Mouse (Mus musculus) kidney, adult 11 months (tissue): ENCODE measurements at regions not wholly inside any gene's neighbourhood (a gene's known extent, or its start where the extent isn't known, plus 50 kb on each side); places are given as distances from the start of the nearest gene placed in this dataset.

Experiments used
- DNase-seq: peaks from one replicate; pipeline ENCODE4 v3.0.0; 2022

DNA sequence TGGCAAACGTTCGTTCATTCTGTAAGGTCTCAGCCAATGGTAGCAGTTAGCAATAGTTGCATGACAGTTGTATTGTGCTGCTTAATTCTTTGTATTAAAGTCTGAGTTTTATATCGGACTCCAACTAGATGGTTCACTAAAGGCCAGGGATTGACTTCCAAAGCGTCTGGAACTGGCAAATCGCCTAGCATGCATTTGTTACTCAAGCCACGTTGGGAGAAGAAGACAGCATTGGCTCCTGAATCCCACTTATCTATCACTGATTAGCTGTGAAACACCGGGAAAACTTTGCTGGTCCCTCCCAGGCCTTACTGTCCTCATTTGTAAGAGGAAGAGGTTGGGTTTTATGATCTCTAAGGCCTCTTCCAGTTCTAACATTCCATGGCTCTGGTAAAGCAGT lies 124.8 kb upstream of the Igf1 start:
- DNase-seq, result no peak

DNA sequence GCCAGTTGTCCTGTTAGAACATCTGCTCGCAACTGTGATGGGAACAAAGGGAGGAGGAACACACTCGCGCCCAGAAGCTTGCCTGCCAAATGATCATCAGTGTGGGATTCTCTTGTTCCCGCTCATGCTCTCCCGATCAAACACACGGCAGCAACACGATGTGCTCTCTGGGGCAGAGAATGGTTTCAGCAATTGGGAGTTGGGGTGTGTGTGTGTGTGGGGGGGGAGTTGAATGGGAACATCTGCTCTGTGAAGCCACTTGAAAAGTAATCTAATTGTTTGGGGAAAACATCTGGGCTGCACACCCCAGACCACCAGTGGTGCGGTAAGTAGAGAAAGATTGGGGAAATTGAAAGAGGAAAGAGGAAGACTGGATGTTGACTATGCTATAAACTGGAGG lies 117.7 kb upstream of the Igf1 start:
- no peak for DNase-seq

DNA sequence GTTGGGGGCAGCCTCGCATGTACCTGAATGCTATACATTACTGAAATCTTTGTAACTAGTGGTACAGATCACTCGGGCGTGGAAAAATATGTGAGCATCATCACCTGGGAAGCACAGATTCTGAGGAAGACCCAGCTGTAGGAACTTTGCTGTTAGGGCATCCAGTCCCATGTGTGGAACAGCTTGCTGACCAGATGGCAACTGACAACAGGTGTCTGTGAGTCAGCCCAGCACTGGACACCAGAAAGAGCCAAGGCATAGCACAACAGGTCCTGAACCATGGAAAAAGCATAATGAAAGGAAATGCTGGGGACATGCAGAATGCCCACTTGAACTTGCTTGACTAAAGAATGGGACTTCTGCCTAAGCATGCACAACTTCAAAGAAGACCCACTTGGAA lies 115.3 kb upstream of the Igf1 start:
- DNase-seq, result no peak

DNA sequence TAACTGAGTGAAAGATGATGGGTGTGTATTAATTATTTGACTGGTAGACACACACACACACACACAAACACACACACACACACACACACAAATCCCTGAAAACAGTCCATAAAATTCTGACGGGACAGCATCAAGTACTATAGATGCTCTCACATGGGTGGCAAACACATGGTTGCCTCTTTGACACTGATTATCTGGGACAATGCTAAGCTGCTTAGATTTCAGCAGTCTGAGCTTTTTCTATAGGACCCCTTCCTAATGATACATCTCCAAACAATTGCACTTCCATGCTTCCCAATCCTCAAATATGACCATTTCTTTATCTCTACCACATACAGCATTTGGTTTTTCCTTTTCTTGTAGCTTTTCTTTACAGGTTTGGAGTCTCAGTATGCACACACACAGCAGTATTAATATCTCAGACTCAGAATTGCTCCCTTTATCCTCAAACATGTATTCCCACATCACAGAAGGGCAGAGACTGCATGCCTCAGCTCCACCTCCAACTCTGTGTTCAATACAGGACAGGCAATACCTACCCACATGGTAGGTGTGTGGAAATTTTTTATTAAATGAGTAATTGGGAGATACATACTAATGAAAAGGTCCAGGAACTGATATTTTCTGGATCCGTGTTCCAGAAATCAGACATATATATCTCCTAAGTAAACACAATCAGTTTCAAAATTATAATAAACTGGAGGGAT lies 110.1 kb upstream of the Igf1 start:
- no peak for DNase-seq

DNA sequence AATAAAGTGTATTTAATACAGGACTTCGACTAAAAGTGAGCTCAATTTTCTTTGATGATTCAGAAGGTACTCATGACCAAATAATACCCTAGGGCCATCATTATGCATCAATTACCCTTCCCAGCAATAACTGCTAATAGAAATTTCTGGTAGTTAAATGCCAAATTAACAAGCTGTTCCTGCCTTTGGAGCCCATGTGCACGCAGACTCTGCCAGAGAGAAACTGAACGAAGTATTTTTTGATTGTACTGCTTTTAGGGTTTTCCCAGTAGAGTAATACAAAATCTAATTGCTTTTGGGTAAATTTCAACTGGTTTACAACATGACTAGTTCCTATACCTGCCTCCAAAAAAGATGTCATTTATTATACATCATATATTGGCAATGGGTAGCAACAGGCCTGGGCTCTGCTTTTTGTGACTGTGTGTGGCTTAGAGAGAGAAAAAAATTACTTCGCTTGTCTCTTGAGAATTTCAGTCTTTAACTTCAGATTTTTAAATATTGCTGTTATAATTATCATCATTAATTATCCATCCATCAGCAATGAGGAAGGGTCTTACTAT lies 109.4 kb upstream of the Igf1 start:
- DNase-seq, result no peak

DNA sequence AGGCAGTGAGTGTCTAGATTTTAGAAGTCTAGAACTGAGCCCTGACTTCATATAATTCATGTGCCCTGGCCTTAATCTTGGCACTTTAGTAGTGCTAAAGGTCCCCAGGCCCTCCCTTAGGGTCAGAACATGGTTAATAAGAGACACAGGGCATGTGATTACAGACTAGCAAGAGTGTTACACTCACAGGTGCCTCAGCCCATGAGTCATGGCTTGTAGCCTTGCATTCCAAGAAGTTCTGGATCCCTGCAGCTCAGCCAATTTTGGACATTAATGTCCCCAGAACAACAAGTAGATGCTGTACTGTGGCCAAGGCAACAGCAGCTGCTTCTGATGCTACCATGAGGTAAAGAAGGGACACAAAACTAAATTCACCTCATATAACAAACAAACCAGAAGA lies 107.7 kb upstream of the Igf1 start:
- DNase-seq, result peak; percentile 8

DNA sequence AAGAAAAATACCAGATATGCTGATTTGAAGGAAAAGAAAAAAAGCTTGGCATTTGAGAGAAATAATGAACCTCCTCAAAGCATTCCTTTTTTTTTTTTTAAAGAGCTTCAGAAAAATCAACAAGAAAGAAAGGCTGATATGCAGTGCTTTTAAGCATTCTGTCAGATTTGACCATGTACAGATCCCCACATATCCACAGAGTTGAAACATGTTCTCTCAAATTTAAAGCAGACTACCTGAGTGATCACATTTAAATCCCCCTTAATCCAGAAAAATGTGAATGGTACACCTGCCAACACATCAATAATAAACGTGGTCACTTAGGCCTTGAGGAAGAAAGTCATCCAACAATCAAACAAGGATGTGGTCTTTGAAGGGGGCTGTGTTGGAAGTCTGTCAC lies 107.1 kb upstream of the Igf1 start:
- DNase-seq, result no peak

DNA sequence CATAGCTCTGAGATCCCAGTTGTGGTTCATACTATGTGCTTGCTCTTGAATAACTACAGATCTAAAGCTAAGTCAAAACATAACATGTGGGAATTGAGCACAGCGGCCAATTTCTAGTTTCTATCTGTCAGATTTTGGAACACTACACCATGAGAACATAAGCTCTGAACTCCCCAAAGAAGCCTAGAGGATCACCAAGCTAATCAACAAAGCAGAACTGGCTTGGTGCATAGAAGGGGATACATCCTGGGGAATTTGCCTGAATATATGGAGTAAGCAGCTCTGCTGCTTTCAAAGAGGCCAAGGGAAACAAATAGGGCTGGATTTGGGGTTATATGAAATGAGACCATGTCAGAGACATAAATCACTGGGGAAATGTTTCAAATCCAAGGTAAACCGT lies 105.9 kb upstream of the Igf1 start:
- DNase-seq, result no peak

DNA sequence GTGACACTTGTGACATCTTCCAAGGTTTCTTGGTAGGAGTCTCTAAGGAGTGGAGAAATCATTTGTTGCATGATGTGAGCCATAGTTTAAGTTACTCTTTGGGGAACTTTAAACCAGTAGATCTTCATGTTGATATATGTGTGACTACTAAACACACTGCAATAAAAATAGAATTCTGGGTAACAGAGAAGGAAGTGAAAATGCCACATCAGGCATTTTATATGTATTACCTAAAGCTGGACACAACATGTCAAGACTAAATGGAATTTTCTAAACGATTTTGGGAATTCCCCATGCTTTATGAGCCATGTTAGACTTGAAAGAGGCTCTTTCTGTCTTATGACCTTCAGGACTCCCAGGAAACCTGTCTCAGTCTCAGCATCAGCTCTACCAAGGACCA lies 104.6 kb upstream of the Igf1 start:
- DNase-seq, result no peak

DNA sequence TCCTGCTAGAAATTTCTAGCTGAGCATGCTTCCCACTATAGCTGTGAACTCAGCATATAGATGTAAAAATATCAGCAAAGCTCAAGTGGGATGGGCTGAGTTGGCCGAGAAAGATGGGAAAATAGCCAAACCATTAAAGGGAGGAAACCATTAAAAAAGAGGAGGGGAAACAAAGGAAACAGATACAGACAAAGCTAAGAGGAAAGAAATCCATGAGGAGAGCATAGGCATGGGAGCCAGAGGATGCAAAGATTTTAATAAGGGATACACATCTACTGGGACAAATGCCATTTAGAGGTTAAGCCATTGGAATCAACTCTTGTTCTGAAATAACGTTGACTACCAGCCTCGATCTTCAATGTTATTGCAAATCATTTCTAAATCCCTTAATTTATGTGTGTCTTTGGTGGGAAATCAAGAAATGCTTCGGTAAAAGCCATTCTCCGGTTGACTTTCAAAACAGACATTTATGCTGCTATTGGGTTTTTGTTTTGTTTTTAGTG lies 96.5 kb upstream of the Igf1 start:
- no peak for DNase-seq

DNA sequence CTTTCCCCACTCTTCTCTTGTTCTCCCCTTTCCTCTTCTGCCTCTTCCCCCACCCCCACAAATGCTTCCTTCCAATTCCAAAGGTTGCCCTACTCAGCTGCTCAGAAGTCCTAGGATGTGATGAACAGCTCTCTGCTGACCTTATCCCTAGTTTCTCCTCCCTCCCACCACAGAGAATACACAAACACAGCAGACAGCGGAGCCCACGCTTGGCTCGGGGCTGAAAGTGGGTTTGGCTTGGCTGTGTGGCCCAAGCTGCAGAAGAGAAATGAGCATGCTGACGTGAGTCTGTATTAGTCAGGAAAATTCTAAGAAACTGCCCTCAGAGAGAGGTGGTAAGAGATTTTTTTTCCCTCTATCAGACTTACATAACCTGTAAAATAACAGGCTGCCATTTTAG lies 70.5 kb upstream of the Igf1 start:
- DNase-seq, result peak; percentile 23

DNA sequence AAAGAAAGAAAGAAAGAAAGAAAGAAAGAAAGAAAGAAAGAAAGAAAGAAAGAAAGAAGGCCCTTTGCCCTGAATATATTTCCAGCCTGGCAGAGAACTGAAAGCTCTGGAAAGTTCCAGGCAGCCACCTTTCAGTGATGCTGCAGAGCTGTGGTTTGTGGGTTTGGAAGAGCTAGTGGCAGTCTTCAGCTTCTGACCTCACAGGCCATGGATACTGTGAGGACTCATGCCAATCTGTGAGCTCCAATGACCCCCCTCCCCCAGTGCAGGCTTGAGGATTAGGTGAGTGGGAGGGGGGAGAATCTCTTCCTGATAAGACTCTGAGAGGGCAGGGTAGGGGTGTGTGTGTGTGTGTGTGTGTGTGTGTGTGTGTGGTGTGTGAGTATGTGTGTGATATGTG lies 65.7 kb upstream of the Igf1 start:
- no peak for DNase-seq

DNA sequence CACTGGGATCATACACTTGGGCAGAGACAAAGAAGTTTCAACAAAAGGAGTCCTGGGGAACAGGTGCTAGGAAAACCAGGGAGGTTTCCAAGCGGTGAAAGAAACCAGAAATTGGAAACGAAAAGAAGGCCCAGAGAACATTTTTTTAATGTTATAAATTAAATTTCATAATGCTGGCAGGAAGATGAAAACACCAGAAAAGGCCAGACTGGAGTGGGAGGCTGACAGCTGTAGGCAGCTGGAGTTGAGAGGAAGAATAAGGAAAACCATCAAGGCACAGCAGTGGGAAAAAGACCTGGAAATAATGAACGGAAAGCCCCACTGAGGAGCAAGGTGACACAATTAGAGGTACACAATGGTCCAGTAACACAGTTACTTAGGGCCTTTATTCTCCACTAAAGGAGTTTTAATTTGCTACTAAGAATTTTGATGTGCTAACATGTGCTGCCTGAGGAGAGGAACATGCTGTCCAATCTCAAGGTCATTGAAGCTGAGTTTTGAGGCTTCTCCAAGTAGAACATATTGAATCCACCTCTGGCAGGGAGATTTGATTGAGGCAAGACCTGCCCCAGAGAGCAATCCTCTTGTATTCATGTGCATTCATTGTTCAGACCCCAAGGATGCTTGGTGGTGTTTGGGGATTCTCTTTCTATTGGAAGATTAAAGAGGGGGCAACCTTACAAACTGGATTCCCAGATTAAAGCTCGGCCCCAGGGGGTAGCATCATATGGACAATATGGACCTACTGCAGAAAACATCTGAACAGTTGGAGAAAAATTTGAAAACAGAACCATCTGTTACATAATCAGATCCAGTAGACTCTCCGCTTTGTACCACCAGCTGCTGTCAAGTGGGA lies 53.9 kb upstream of the Igf1 start:
- no peak for DNase-seq

DNA sequence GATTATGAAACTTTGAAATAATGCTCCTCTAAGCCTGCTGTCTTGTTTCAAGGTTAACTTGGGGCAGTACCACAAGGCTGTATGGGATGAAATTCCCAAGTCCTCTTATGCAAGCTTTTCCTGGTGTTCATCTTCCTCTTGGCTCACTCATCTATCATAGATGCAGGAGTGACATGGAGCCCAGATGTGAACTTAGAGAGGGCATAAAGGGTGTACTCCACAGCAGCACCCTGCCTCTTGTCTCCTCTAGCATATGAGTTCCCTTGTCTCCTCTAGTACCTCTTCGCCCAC lies 53.3 kb upstream of the Igf1 start:
- no peak for DNase-seq
